Mouse (Mus musculus): ENCODE results near the gene Ccm2.

DNA sequence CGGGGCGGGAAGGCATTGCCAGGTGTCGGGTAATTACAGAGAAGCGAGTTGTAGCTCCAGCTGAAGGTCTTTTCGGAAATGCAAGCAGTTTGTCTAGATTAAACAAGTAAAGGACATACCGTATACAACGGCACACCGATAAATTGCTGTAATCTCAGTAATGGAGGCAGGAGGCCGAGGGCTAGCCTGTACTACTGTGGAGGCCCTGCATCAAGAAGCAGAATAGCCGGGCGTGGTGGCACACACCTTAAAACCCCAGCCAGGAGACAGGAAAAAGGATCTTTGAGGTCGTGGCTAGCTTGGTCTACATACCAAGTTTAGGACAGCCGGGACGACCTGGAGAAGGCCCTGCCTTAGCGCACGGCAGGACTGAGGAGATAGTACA lies 79.7 kb downstream of the Ccm2 start:
- no peak for TF ChIP-seq GATA1 (IDR thresholded peaks at IDR 0.05; ENCODE audit: borderline replicate concordance, low read length)
- no peak for TF ChIP-seq FLI1 (IDR thresholded peaks at IDR 0.05; ENCODE audit: low read length)
